Mouse (Mus musculus) bone marrow, adult 2 months (tissue): ENCODE results near the gene Ddx21.

Experiments used
- CTCF ChIP-seq: fragments of 200-500 bp; IDR thresholded peaks from 2 replicates; pipeline ENCODE4 v1.5.1; 2011; ENCODE audit warnings: low read length, control low read depth; ENCODE audit not compliant: control insufficient read depth, insufficient read depth
- POLR2A ChIP-seq: fragments of 200-500 bp; IDR thresholded peaks from 2 replicates; pipeline ENCODE4 v1.6.1; 2011; ENCODE audit warnings: low read depth, mild to moderate bottlenecking, control low read depth, low read length, borderline replicate concordance; ENCODE audit not compliant: control insufficient read depth

- TF ChIP-seq CTCF (no peak), POLR2A (no peak)
These were observed 59.6 kb downstream of the Ddx21 start for GRCm38 (mm10) chr10:62542507-62542906.
